Mouse (Mus musculus): Measurements from ENCODE around the gene Nxph3. TPM values are rescaled to one million over a fixed set of nuclear protein-coding genes. Genes with fewer than 3 reads are reported as not detected.

The Nxph3 gene
- polyA plus RNA-seq, 1 experiment from 2014 or later = 0.73 TPM

DNA sequence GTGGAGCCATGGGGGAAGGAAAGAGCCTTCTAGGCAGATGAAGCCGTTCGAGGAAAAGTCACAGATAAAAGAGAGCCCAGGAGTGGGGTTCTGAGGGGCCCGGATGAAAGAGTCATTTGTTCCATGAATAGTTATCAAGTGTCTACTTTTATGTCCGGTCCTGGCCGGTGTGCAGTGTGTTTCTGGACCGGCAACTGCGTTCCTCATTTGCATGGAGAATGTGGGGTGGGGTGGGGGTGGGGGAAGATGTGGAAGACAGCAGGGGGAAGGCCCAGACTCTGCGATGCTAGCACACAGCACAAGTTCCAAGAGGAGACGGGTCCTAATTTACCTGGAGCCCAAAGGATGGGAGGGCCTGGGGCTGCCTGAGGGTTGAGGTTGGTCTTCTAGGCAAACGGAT, 4.9 kb upstream of the Nxph3 start:
- no peak for TF ChIP-seq CTCF (IDR thresholded peaks at IDR 0.05)
- ATAC-seq = no peak
- in situ Hi-C loops (cut with MboI; ENCODE audit: low pct_unique_long_range_greater_than_20kb) = no loop called here
- POLR2A ChIA-PET = no interaction called here
- peaks cover under 1% of the 10 kb centered on the region for H3K27me3 ChIP-seq
- CTCF ChIA-PET = interaction anchor here (1.2 to 3.9 kb wide), 3 partner anchors 104 to 134 kb away, joined by 3 to 59 read pairs (median 47); partner anchors contain the start of gene Slc35b1
- no peak for DNase-seq (ENCODE audit: low read depth, low spot score)

DNA sequence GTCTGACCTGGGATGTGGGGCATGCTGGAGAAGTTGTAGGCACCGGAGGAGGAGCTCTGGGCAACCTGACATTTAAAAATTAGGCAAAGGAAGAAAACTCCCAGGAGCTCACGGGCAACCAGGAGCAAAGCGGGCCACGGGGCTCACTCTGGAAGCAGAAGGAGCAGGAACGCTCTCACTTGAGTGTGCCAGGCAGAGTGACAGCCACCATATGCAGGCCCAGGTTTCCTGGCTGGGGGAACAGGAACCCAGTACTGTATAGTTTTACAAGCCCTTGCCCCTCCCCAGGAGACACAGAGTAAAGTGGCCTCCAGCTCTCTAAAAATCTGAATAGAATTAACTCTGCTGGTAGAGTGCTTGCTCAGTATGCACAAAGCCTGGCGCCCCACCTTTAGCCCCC, 2.8 kb upstream of the Nxph3 start:
- no peak for TF ChIP-seq CTCF (IDR thresholded peaks at IDR 0.05)
- DNase-seq (ENCODE audit: low read depth, low spot score) (no peak), ATAC-seq (no peak)
- H3K27me3 ChIP-seq = peaks cover 8% of the 10 kb centered on the region
- in situ Hi-C loops (cut with MboI; ENCODE audit: low pct_unique_long_range_greater_than_20kb) = no loop called here
- ChIA-PET POLR2A (no interaction called here), CTCF (interaction anchor here (0.7 kb wide), 1 partner anchor 10 kb away, joined by 3 read pairs; no protein-coding TSS in a partner anchor)

DNA sequence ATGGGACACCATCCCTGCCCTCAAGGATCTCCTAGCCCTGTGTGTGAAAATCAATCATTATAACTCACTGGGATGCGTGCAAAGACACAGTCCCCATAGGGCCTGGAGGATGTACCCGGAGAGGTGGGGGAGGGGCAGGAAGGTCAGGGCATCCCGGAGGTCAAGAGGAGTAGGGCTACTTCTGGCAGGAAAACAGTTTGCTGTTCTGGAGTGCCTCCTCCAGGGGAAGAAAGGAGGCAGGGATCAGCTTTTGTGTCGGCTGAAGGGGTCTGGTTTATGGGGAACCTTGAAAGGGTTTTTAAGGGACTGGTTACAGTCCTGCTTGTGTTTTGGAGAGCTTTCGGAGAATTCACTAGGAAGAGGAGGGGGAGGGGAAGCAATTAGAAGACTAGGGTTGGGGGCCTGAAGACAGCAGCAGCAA, 2.1 kb upstream of the Nxph3 start:
- ChIA-PET POLR2A (interaction anchor here (0.6 kb wide), 1 partner anchor 386 kb away, joined by 4 read pairs; no protein-coding TSS in a partner anchor), CTCF (interaction anchor here (1.6 kb wide), 1 partner anchor 120 kb away, joined by 4 read pairs; no protein-coding TSS in a partner anchor)
- no peak for ATAC-seq
- H3K27me3 ChIP-seq = peaks cover 8% of the 10 kb centered on the region
- no peak for TF ChIP-seq CTCF (IDR thresholded peaks at IDR 0.05)
- in situ Hi-C loops (cut with MboI; ENCODE audit: low pct_unique_long_range_greater_than_20kb) = no loop called here
- DNase-seq (ENCODE audit: low read depth, low spot score) = no peak

DNA sequence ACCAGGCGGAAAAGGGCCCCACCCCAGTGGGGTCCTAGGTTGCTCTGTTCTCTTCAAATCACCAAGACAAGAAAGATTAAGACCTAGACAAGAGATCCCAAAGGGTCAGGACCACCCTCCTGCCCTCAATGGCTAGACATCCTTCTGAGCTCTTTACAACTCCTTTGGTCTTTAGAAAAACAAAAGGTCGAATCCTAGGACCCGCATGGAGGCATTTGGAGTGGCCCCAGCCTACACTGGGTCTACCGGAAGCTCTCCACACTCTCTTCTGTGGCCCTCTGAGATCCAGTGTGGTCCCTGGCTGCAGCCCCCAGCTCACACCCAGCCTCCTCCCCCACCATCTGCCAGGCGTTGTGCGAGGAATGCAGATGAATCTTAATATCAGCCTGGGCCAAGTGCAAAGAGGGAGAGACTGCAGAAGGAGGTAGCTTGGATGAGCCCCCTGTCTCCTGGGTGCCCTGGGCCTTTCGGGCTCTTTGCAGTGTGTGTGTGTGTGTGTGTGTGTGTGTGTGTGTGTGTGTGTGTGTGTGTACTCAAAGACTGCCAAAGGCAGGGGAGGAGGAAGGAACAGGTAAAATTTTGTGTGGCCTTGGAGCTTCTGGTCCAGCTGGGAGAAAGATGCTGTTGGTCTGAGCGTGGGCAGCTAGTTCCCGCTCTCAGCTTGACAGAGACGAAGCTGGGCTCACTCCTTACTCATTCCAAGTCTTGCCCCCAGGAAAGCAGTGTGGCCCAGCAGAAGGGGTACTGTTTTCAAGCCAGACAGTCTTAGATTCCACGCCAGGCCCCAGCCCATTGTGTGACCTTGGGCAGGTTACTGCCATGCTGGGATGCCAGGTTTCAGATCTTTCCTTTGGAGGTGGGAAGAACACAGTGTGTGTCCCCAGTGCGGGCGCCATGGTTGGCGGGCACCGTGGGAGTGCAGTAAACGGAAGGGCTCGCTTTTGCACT, 1.3 kb upstream of the Nxph3 start:
- no peak for TF ChIP-seq CTCF (IDR thresholded peaks at IDR 0.05)
- ATAC-seq (no peak), DNase-seq (ENCODE audit: low read depth, low spot score) (no peak)
- in situ Hi-C loops (cut with MboI; ENCODE audit: low pct_unique_long_range_greater_than_20kb) = no loop called here
- H3K27me3 ChIP-seq = peaks cover 8% of the 10 kb centered on the region
- ChIA-PET CTCF (interaction anchor here (0.8 to 1.6 kb wide), 7 partner anchors 9 to 132 kb away, joined by 3 to 6 read pairs (median 4); partner anchors contain the start of gene Slc35b1), POLR2A (interaction anchor here (1.0 kb wide), 1 partner anchor 113 kb away, joined by 3 read pairs; no protein-coding TSS in a partner anchor)

DNA sequence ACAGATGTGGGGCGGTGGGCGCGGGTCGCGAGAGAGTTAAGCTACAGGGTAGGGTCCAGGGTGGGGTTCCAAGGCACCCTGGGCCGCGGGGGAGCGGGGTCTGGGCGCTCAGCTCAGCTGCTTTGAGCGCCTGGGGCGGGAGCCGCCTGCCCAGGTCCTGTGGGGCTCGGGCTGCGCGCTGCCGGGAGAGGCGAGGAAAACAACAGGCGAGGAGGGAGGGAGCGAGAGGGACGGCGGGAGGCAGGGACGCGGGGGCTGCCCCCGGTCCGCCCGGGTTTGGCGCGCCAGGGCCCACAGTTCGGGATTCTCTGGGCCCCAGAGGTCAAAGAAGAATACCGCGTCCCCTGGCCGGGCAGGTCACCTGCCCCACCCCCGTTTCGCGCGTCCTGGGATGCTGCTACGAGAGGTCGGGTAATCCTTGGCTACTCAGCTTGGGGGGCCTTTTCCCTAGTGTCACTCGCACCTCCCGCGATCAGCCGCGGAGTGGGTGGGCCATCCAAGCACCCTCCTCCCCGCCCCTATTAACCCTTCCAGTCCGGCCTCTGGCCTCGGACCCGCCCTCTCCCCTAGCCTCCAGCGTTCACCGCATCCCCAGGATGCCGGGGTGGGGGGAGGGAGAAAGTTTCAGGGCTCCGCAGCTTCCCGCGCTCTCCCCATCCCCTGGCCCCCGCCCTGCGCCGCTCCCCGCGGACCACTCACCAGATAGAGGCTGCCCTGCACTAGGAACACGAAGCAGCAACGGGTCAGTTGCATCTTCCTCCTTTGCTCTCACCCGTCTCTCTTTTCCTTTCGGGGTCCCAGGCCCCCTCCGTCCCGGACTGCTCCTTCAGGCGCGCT, 691 bp downstream of the Nxph3 start:
- POLR2A ChIA-PET = interaction anchor here (1.3 kb wide), 1 partner anchor 100 kb away, joined by 3 read pairs; no protein-coding TSS in a partner anchor
- CTCF ChIA-PET = interaction anchor here (1.3 kb wide), 1 partner anchor 9 kb away, joined by 3 read pairs; no protein-coding TSS in a partner anchor
- peak; percentile 2 for ATAC-seq
- DNase-seq (ENCODE audit: low read depth, low spot score) = no peak
- no peak for TF ChIP-seq CTCF (IDR thresholded peaks at IDR 0.05)
- peaks cover 8% of the 10 kb centered on the region for H3K27me3 ChIP-seq
- in situ Hi-C loops (cut with MboI; ENCODE audit: low pct_unique_long_range_greater_than_20kb) = no loop called here

DNA sequence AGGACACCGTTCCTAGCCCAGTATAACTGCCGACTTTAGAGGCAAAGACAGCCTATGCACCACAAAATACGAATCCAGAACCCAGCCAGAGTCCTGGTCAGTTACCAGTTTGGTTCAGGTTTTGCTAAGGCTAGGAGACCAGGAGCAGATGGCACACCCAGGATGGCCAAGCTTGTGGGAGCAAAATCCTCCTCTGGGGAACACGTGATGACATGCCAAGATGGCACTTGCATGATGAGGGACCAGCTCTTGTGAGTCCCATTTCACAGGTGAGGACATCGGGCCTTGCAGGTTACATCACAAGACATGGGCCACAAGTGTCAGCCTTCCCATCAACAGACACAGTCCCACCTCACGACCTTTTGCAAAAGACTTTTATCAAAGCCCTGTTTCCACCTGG, 2.0 kb downstream of the Nxph3 start:
- ChIA-PET POLR2A (interaction anchor here (1.3 kb wide), 1 partner anchor 99 kb away, joined by 3 read pairs; no protein-coding TSS in a partner anchor), CTCF (no interaction called here)
- DNase-seq (ENCODE audit: low read depth, low spot score) = no peak
- TF ChIP-seq CTCF (IDR thresholded peaks at IDR 0.05) = no peak
- ATAC-seq = no peak
- in situ Hi-C loops (cut with MboI; ENCODE audit: low pct_unique_long_range_greater_than_20kb) = no loop called here
- peaks cover 8% of the 10 kb centered on the region for H3K27me3 ChIP-seq

DNA sequence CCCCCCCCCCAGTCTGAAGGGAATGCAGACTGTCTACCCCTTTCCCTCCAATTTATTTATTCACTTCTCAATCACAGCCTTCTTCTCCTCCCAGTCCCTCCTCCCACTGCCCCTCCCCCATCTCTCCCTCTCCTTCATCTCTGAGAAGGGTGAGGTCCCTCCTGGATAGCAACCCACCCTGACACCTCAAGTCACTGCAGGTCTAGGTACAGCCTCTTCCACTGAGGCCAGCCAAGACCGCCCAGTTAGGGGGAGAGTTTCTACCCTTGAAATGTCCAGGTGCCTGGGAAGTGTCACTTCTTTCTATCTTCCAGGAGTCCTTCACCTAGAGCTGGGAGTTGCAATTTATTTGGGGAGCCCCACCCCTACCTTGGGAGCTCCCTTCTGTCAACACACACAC, 2.5 kb downstream of the Nxph3 start:
- DNase-seq (ENCODE audit: low read depth, low spot score) = no peak
- POLR2A ChIA-PET = no interaction called here
- in situ Hi-C loops (cut with MboI; ENCODE audit: low pct_unique_long_range_greater_than_20kb) = no loop called here
- ATAC-seq = no peak
- CTCF ChIA-PET = no interaction called here
- TF ChIP-seq CTCF (IDR thresholded peaks at IDR 0.05) = no peak
- peaks cover 8% of the 10 kb centered on the region for H3K27me3 ChIP-seq

DNA sequence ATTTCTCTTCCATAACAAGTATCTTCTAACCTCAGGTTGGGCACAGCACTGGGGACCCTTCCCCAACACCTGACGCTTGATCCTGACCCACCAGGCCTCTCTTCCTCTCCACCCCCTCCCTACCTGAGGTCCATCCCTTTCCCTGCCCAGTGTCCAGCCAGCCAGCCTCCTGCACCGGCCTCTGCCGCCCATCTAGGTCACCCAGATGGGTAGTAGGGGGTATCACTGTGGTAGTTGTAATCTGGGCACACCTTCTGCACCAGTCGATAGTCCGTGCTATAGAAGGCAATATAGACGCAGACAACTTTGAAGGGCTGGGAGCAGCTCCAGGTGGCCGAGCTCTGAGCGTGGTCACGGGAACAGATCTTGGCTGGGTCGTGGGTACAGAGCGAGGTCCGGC, 3.7 kb downstream of the Nxph3 start:
- in situ Hi-C loops (cut with MboI; ENCODE audit: low pct_unique_long_range_greater_than_20kb) = no loop called here
- ATAC-seq = no peak
- POLR2A ChIA-PET = no interaction called here
- TF ChIP-seq CTCF (IDR thresholded peaks at IDR 0.05) = no peak
- H3K27me3 ChIP-seq = peaks cover 8% of the 10 kb centered on the region
- no peak for DNase-seq (ENCODE audit: low read depth, low spot score)
- CTCF ChIA-PET = no interaction called here

DNA sequence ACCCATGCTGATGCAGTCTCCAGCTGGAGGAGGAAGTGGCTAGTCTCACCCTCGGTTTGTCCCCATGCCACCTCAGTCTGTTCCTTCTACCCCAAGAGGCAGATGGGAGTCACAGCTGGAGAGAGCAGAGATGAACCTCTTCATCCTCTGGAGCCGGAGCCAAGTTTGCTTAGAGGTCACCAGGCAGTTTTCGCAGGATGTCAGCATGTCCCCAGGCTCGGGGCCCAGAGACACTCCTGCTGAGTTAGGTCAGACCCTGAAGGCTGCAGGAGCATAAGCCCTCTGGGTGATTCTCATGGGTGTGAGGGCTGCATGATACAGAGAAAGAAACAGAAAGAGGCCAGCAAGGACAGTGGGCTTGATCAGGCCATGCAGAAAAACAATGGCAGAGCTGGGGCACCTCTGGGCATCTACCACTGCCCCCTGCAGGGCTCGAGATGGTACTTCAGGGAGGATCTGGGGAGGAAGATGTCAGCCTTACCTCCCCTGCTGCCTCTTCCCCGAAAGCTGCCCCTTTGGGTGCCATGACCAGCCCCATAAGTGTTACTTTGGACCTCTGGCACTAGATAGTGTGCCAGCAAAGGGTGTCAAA, 5.1 kb downstream of the Nxph3 start:
- TF ChIP-seq CTCF (IDR thresholded peaks at IDR 0.05) = peak; percentile 59
- DNase-seq (ENCODE audit: low read depth, low spot score) = no peak
- POLR2A ChIA-PET = interaction anchor here (0.7 kb wide), 1 partner anchor 13 kb away, joined by 3 read pairs; no protein-coding TSS in a partner anchor
- ATAC-seq = no peak
- CTCF ChIA-PET = interaction anchor here (0.7 to 1.9 kb wide), 9 partner anchors 10 to 125 kb away, joined by 3 to 5 read pairs (median 3); partner anchors contain the start of gene Spop
- H3K27me3 ChIP-seq = peaks cover 7% of the 10 kb centered on the region
- in situ Hi-C loops (cut with MboI; ENCODE audit: low pct_unique_long_range_greater_than_20kb) = no loop called here
